Mouse (Mus musculus) adrenal gland, adult (tissue): Measurements from ENCODE around the gene Celf2.
"Not testable (repeated sequence)": the region's sequence is repeated elsewhere in the genome, so short reads cannot be mapped to it uniquely, and the experiment has no call there.

Experiments used
- DNase-seq, 2 experiments: peaks; one replicate each; pipeline ENCODE4 v3.0.0; 2022 to 2023; ENCODE audit warnings: low spot score in 1 of 2; ENCODE audit not compliant: inconsistent age in 2 of 2

The Celf2 gene

GRCm38 (mm10) chr2:6637147-6637546 lies 872.2 kb downstream of the Celf2 start:
- DNase-seq, result no peak

GRCm38 (mm10) chr2:6634899-6635298 lies 874.5 kb downstream of the Celf2 start:
- no peak for DNase-seq

- no peak for DNase-seq
Observed at GRCm38 (mm10) chr2:6633115-6633514, 876.2 kb downstream of the Celf2 start.

- DNase-seq, result no peak
Observed at GRCm38 (mm10) chr2:6623802-6624201, 885.6 kb downstream of the Celf2 start.

- DNase-seq, result no peak
Observed at GRCm38 (mm10) chr2:6622082-6622481, 887.3 kb downstream of the Celf2 start.

GRCm38 (mm10) chr2:6618856-6619255 lies 890.5 kb downstream of the Celf2 start:
- DNase-seq, result no peak

- no peak for DNase-seq
Observed at GRCm38 (mm10) chr2:6618450-6618849, 890.9 kb downstream of the Celf2 start.

- no peak for DNase-seq
Observed at GRCm38 (mm10) chr2:6604347-6604746, 905.0 kb downstream of the Celf2 start.

GRCm38 (mm10) chr2:6603880-6604279 lies 905.5 kb downstream of the Celf2 start:
- no peak for DNase-seq

- DNase-seq, result no peak
Observed at GRCm38 (mm10) chr2:6602163-6602562, 907.2 kb downstream of the Celf2 start.

GRCm38 (mm10) chr2:6598879-6599167 lies 910.5 kb downstream of the Celf2 start:
- no peak for DNase-seq

- no peak for DNase-seq
Observed at GRCm38 (mm10) chr2:6598124-6598878, 911.1 kb downstream of the Celf2 start.

GRCm38 (mm10) chr2:6594736-6595135 lies 914.6 kb downstream of the Celf2 start:
- DNase-seq, result no peak

GRCm38 (mm10) chr2:6594160-6594559 lies 915.2 kb downstream of the Celf2 start:
- no peak for DNase-seq

GRCm38 (mm10) chr2:6593739-6594138 lies 915.6 kb downstream of the Celf2 start:
- DNase-seq, result no peak

- no peak for DNase-seq
Observed at GRCm38 (mm10) chr2:6586122-6586681, 923.2 kb downstream of the Celf2 start.

- DNase-seq, result peak in 1 of 2 experiments; percentile 29
Observed at GRCm38 (mm10) chr2:6585069-6585754, 924.2 kb downstream of the Celf2 start.

- DNase-seq, result no peak
Observed at GRCm38 (mm10) chr2:6582711-6583110, 926.7 kb downstream of the Celf2 start.

GRCm38 (mm10) chr2:6580066-6580465 lies 929.3 kb downstream of the Celf2 start:
- DNase-seq, result no peak

- DNase-seq, result not testable (repeated sequence)
Observed at GRCm38 (mm10) chr2:6575316-6575715, 934.0 kb downstream of the Celf2 start.

GRCm38 (mm10) chr2:6573640-6574039 lies 935.7 kb downstream of the Celf2 start:
- no peak for DNase-seq

- no peak for DNase-seq
Observed at GRCm38 (mm10) chr2:6572976-6573375, 936.4 kb downstream of the Celf2 start.
